Mouse (Mus musculus) stomach, embryonic 15.5 days (tissue): ENCODE measurements around the gene Cenpx. TPM values are rescaled to one million over a fixed set of nuclear protein-coding genes. Genes with fewer than 3 reads are reported as not detected.
"Not testable (repeated sequence)": the region's sequence is repeated elsewhere in the genome, so short reads cannot be mapped to it uniquely, and the experiment has no call there.

Experiments used
- ATAC-seq: fragments of 200-750 bp; cut with Nextera tagmentation; 2 replicates; pipeline ENCODE4 v1.8.0; 2017; ENCODE audit warnings: low read depth, moderate number of reproducible peaks, moderate TSS enrichment; ENCODE audit not compliant: insufficient read depth, low FRiP score
- H3K27ac ChIP-seq: fragments of 300-500 bp; sonication (generic); 2 replicates; pipeline ENCODE4 v1.5.1; 2015; ENCODE audit warnings: mild to moderate bottlenecking, inconsistent platforms
- H3K27me3 ChIP-seq: fragments of 300-500 bp; sonication (generic); replicated peaks from 2 replicates; pipeline ENCODE4 v1.6.1; 2015; ENCODE audit warnings: inconsistent platforms
- H3K36me3 ChIP-seq: fragments of 300-500 bp; sonication (generic); 2 replicates; pipeline ENCODE4 v1.6.1; 2015; ENCODE audit warnings: inconsistent platforms
- H3K4me1 ChIP-seq: fragments of 300-500 bp; sonication (generic); 2 replicates; pipeline ENCODE4 v1.6.1; 2015; ENCODE audit warnings: inconsistent platforms
- H3K4me2 ChIP-seq: fragments of 300-500 bp; sonication (generic); 2 replicates; pipeline ENCODE4 v1.6.1; 2015; ENCODE audit warnings: mild to moderate bottlenecking, inconsistent platforms
- H3K4me3 ChIP-seq: fragments of 300-500 bp; sonication (generic); replicated peaks from 2 replicates; pipeline ENCODE4 v1.5.1; 2015; ENCODE audit warnings: inconsistent platforms
- H3K9ac ChIP-seq: fragments of 300-500 bp; sonication (generic); 2 replicates; pipeline ENCODE4 v1.6.1; 2015; ENCODE audit warnings: inconsistent platforms
- H3K9me3 ChIP-seq: fragments of 300-500 bp; sonication (generic); 2 replicates; pipeline ENCODE4 v1.6.1; 2016; ENCODE audit warnings: inconsistent platforms
- WGBS: fragments of 180-500 bp; shearing (Covaris S2); methylation state at CpG from one replicate; pipeline ENCODE4 v1.1.7; 2015; 5-methylcytosine and 5-hydroxymethylcytosine counted together
- polyA plus RNA-seq: library from polyadenylated mRNA; unstranded; fragments of >200 nt; fragmentation: Nextera tagmentation; extraction: Ambion mirVana; gene quantifications from 2 replicates; pipeline ENCODE4 v1.2.1, GENCODE M21; 2015

Gene Cenpx
- polyA plus RNA-seq, 1 experiment from 2014 or later = 158 TPM

GRCm38 (mm10) chr11:120692471-120693011 is 21.0 kb downstream of the Cenpx start:
- H3K27ac ChIP-seq = no peak overlapping the region
- peaks cover 22% of the 10 kb centered on the region; the same call in 1 of the 2 replicates for H3K36me3 ChIP-seq
- no peak overlapping the region for H3K4me3 ChIP-seq
- no peaks in the 10 kb centered on the region for H3K9me3 ChIP-seq
- H3K27me3 ChIP-seq = no peaks in the 10 kb centered on the region
- H3K9ac ChIP-seq = no peak overlapping the region
- 92% methylated on average over 4 of the region's 4 CpGs for WGBS
- peaks cover 7% of the 10 kb centered on the region for H3K4me1 ChIP-seq
- no peak overlapping the region for H3K4me2 ChIP-seq
- no peak for ATAC-seq

GRCm38 (mm10) chr11:120689365-120689764 is 24.2 kb downstream of the Cenpx start:
- no peak overlapping the region for H3K9ac ChIP-seq
- no peak for ATAC-seq
- H3K27ac ChIP-seq = no peak overlapping the region
- no peak overlapping the region for H3K4me3 ChIP-seq
- peaks cover 12% of the 10 kb centered on the region; the same call in 1 of the 2 replicates for H3K4me1 ChIP-seq
- H3K4me2 ChIP-seq = no peak overlapping the region
- no peaks in the 10 kb centered on the region for H3K27me3 ChIP-seq
- WGBS = 83% methylated on average over 3 of the region's 3 CpGs
- H3K9me3 ChIP-seq = no peaks in the 10 kb centered on the region
- H3K36me3 ChIP-seq = peaks cover 26% of the 10 kb centered on the region; the same call in 1 of the 2 replicates

- Histone ChIP-seq H3K4me2 (no peak overlapping the region; the same call in 1 of the 2 replicates), H3K4me3 (no peak overlapping the region), H3K36me3 (peaks cover 34% of the 10 kb centered on the region; the same call in 1 of the 2 replicates), H3K9me3 (no peaks in the 10 kb centered on the region), H3K9ac (no peak overlapping the region), H3K27ac (peak overlapping the region; percentile 81), H3K27me3 (no peaks in the 10 kb centered on the region), H3K4me1 (peaks cover 12% of the 10 kb centered on the region; the same call in 1 of the 2 replicates)
- peak; percentile 63 for ATAC-seq
- WGBS = 58% methylated on average over 20 of the region's 20 CpGs
Observed at GRCm38 (mm10) chr11:120686650-120687272, 26.8 kb downstream of the Cenpx start.

- Histone ChIP-seq H3K4me2 (no peak overlapping the region), H3K27ac (no peak overlapping the region), H3K36me3 (peaks cover 31% of the 10 kb centered on the region), H3K4me1 (peaks cover 12% of the 10 kb centered on the region; the same call in 1 of the 2 replicates), H3K9ac (no peak overlapping the region), H3K9me3 (no peaks in the 10 kb centered on the region), H3K4me3 (no peak overlapping the region), H3K27me3 (no peaks in the 10 kb centered on the region)
- WGBS = 84% methylated on average over 2 of the region's 2 CpGs
- ATAC-seq = no peak
Observed at GRCm38 (mm10) chr11:120684660-120685059, 28.9 kb downstream of the Cenpx start.

GRCm38 (mm10) chr11:120684086-120684485 is 29.5 kb downstream of the Cenpx start:
- ATAC-seq = no peak
- WGBS = 76% methylated on average over 2 of the region's 2 CpGs
- Histone ChIP-seq H3K9ac (no peak overlapping the region), H3K9me3 (no peaks in the 10 kb centered on the region), H3K27ac (no peak overlapping the region), H3K4me3 (no peak overlapping the region), H3K27me3 (no peaks in the 10 kb centered on the region), H3K4me2 (no peak overlapping the region), H3K36me3 (peaks cover 26% of the 10 kb centered on the region), H3K4me1 (peaks cover 12% of the 10 kb centered on the region; the same call in 1 of the 2 replicates)

DNA sequence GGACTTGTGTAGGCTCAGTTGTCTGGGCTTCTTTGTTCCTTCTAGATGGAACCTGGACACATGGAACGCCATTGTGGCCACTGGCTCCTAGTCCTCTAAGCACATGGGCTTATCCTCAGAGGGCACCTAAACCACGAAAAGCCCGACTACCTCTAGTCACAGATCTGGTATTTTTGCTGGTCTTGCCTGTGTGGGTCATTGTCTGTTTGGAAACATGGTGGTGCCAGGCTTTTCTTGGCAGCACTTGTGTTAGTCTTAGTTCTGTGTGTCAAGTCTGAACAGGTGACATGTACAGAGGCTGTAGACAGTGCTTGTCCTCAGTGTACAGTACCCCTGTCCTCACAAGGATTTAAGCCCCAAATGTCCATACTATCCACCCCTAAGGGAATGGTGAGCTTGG is 30.0 kb downstream of the Cenpx start:
- 87% methylated on average over 3 of the region's 3 CpGs for WGBS
- H3K36me3 ChIP-seq = peaks cover 24% of the 10 kb centered on the region

DNA sequence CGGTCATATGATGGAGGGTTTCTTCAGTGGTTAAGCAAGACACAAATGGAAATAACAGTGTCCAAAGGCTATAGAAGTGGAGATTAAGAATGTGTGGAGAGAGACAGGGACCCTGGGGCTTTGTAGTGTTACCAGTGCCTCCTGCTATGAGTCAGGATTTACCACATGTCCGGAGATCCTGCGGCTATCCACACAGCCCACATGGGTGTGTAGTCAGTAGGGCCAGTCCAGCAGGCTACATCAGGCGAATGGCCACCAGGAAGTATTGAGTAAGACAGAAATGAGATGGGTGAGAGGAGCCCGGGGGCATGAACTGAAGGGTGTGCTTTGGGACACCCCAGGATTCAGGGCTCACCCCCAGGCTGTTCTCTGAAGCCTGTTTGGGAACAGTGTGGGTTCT is 30.9 kb downstream of the Cenpx start:
- no peak overlapping the region for H3K9ac ChIP-seq
- no peaks in the 10 kb centered on the region for H3K9me3 ChIP-seq
- no peak for ATAC-seq
- no peak overlapping the region for H3K27ac ChIP-seq
- H3K4me3 ChIP-seq = no peak overlapping the region
- 88% methylated on average over 5 of the region's 5 CpGs for WGBS
- peaks cover 12% of the 10 kb centered on the region; the same call in 1 of the 2 replicates for H3K4me1 ChIP-seq
- peaks cover 24% of the 10 kb centered on the region for H3K36me3 ChIP-seq
- no peak overlapping the region for H3K4me2 ChIP-seq
- no peaks in the 10 kb centered on the region for H3K27me3 ChIP-seq

More for the DNA sequence above, 30.0 kb downstream of the Cenpx start:
- no peak overlapping the region for H3K27ac ChIP-seq
- H3K4me3 ChIP-seq = no peak overlapping the region
- H3K4me2 ChIP-seq = no peak overlapping the region
- ATAC-seq = no peak
- H3K4me1 ChIP-seq = peaks cover 12% of the 10 kb centered on the region; the same call in 1 of the 2 replicates
- no peaks in the 10 kb centered on the region for H3K9me3 ChIP-seq
- H3K9ac ChIP-seq = no peak overlapping the region
- no peaks in the 10 kb centered on the region for H3K27me3 ChIP-seq

- Histone ChIP-seq H3K4me3 (no peak overlapping the region), H3K9ac (no peak overlapping the region), H3K36me3 (peaks cover 27% of the 10 kb centered on the region), H3K4me2 (no peak overlapping the region), H3K9me3 (no peaks in the 10 kb centered on the region), H3K27ac (no peak overlapping the region), H3K4me1 (0 out of 2 replicates have a peak, but pooled peaks cover 3% of the 10 kb centered on the region), H3K27me3 (no peaks in the 10 kb centered on the region)
- ATAC-seq = peak; percentile 21; the same call in 1 of the 2 replicates
- WGBS = 65% methylated on average over 3 of the region's 3 CpGs
Observed at GRCm38 (mm10) chr11:120679909-120680308, 33.6 kb downstream of the Cenpx start.

GRCm38 (mm10) chr11:120676951-120677350 is 36.6 kb downstream of the Cenpx start:
- Histone ChIP-seq H3K4me2 (no peak overlapping the region), H3K9me3 (no peaks in the 10 kb centered on the region), H3K27ac (no peak overlapping the region), H3K36me3 (peaks cover 19% of the 10 kb centered on the region), H3K9ac (no peak overlapping the region), H3K4me3 (no peak overlapping the region), H3K4me1 (peaks cover 9% of the 10 kb centered on the region; the same call in 1 of the 2 replicates), H3K27me3 (no peaks in the 10 kb centered on the region)
- WGBS = 83% methylated on average over 4 of the region's 4 CpGs
- ATAC-seq = no peak

DNA sequence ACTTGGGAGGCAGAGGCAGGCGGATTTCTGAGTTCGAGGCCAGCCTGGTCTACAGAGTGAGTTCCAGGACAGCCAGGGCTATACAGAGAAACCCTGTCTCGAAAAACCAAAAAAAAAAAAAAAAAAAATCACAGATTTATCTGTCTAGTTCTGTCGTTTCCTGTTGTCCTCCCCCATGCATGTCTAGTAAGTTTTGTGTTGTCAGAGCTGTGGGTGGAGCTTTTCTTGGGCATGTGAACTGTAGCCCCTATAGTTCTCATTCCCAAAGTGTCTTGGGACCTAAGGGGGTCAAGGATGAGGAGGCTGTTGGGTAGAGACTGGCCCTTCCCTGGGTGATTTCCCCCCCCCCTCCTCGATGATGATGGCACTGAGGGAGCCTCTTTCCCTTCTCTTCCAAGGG is 37.7 kb downstream of the Cenpx start:
- H3K4me1 ChIP-seq, H3K9me3 ChIP-seq, H3K27ac ChIP-seq, H3K4me3 ChIP-seq, H3K27me3 ChIP-seq, ATAC-seq, H3K9ac ChIP-seq, H3K4me2 ChIP-seq: not testable (repeated sequence)
- H3K36me3 ChIP-seq = peaks cover 15% of the 10 kb centered on the region
- WGBS = 79% methylated on average over 5 of the region's 5 CpGs

- ATAC-seq = peak; percentile 6; the same call in 1 of the 2 replicates
- H3K4me2 ChIP-seq = peak overlapping the region; percentile 82
Observed at GRCm38 (mm10) chr11:120673594-120674122, 39.9 kb downstream of the Cenpx start.

More at GRCm38 (mm10) chr11:120673594-120674122, 39.9 kb downstream of the Cenpx start:
- Histone ChIP-seq H3K36me3 (peaks cover 14% of the 10 kb centered on the region; the same call in 1 of the 2 replicates), H3K27me3 (no peaks in the 10 kb centered on the region), H3K4me3 (peak overlapping the region; percentile 81), H3K9ac (peak overlapping the region; percentile 49), H3K9me3 (no peaks in the 10 kb centered on the region), H3K4me1 (peaks cover 9% of the 10 kb centered on the region; the same call in 1 of the 2 replicates), H3K27ac (peak overlapping the region; percentile 90)
- 35% methylated on average over 12 of the region's 12 CpGs for WGBS
